Mouse (Mus musculus) liver, embryonic 16.5 days (tissue): Measurements from ENCODE around the gene Pcp4l1. TPM values are rescaled to one million over a fixed set of nuclear protein-coding genes. Genes with fewer than 3 reads are reported as not detected.
"Not testable (repeated sequence)": the region's sequence is repeated elsewhere in the genome, so short reads cannot be mapped to it uniquely, and the experiment has no call there.

ENCODE experiments used
- ATAC-seq: fragments of 200-750 bp; cut with Nextera tagmentation; 2 replicates; pipeline ENCODE4 v1.8.0; 2017; ENCODE audit warnings: low read depth, mild to moderate bottlenecking, moderate number of reproducible peaks, moderate library complexity
- H3K27ac ChIP-seq: fragments of 300-500 bp; sonication (generic); 2 replicates; pipeline ENCODE4 v1.5.1; 2014; ENCODE audit warnings: mild to moderate bottlenecking, low read length
- H3K27me3 ChIP-seq: fragments of 300-500 bp; sonication (generic); 2 replicates; pipeline ENCODE4 v1.6.1; 2014; ENCODE audit warnings: low read depth, low read length, mixed read lengths; ENCODE audit not compliant: control insufficient read depth, insufficient read depth
- H3K36me3 ChIP-seq: fragments of 300-500 bp; sonication (generic); 2 replicates; pipeline ENCODE4 v1.6.1; 2014; ENCODE audit warnings: mild to moderate bottlenecking; ENCODE audit not compliant: control insufficient read depth, insufficient read depth
- H3K4me1 ChIP-seq: fragments of 300-500 bp; sonication (generic); 2 replicates; pipeline ENCODE4 v1.6.1; 2014; ENCODE audit warnings: low read depth, low read length, mixed read lengths; ENCODE audit not compliant: control insufficient read depth
- H3K4me2 ChIP-seq: fragments of 300-500 bp; sonication (generic); 2 replicates; pipeline ENCODE4 v1.6.1; 2014; ENCODE audit warnings: low read depth, low read length, mixed read lengths
- H3K4me3 ChIP-seq: fragments of 300-500 bp; sonication (generic); 2 replicates; pipeline ENCODE4 v1.5.1; 2014; ENCODE audit warnings: low read depth, mild to moderate bottlenecking, low read length
- H3K9ac ChIP-seq: fragments of 300-500 bp; sonication (generic); 2 replicates; pipeline ENCODE4 v1.6.1; 2014; ENCODE audit warnings: low read depth, low read length
- H3K9me3 ChIP-seq: fragments of 300-500 bp; sonication (generic); replicated peaks from 2 replicates; pipeline ENCODE4 v1.6.1; 2016; ENCODE audit warnings: low read length; ENCODE audit not compliant: control insufficient read depth
- WGBS: fragments of 180-500 bp; shearing (Covaris S2); extraction: QIAGEN DNeasy Blood & Tissue Kit; methylation state at CpG from one replicate; pipeline ENCODE4 v1.1.7; 2014; ENCODE audit not compliant: insufficient replicate concordance; 5-methylcytosine and 5-hydroxymethylcytosine counted together
- polyA plus RNA-seq: library from polyadenylated mRNA; unstranded; fragments of >200 nt; fragmentation: Nextera tagmentation; extraction: Ambion mirVana; gene quantifications from 2 replicates; pipeline ENCODE4 v1.2.1, GENCODE M21; 2015

Pcp4l1 gene
- polyA plus RNA-seq, 1 experiment from 2014 or later, result 2.5 TPM

DNA sequence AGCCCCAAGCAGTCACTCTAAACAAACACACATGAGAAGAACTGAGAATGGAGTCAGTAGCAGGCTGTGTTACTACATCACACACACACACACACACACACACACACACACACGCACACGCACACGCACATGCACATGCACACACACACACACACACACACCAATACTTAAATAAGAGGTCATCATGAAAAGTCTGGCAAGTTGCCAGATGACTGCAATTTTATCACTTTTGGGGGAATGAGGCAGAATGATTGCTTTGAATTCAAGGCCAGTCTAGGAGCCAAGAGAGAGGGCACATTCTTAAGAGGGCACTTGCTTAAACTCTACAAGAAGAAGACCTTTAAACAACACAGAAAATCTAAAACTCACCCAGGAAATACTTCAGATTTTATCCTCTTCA is 33.5 kb downstream of the Pcp4l1 start:
- no peak overlapping the region for H3K27ac ChIP-seq
- H3K4me1 ChIP-seq, result peaks cover 7% of the 10 kb centered on the region
- H3K4me2 ChIP-seq, result no peak overlapping the region
- no peaks in the 10 kb centered on the region for H3K36me3 ChIP-seq
- peaks cover 16% of the 10 kb centered on the region for H3K27me3 ChIP-seq
- no peak overlapping the region for H3K9ac ChIP-seq
- H3K4me3 ChIP-seq, result no peak overlapping the region
- no peak for ATAC-seq
- 82% methylated on average over 3 of the region's 3 CpGs for WGBS
- H3K9me3 ChIP-seq, result no peaks in the 10 kb centered on the region

DNA sequence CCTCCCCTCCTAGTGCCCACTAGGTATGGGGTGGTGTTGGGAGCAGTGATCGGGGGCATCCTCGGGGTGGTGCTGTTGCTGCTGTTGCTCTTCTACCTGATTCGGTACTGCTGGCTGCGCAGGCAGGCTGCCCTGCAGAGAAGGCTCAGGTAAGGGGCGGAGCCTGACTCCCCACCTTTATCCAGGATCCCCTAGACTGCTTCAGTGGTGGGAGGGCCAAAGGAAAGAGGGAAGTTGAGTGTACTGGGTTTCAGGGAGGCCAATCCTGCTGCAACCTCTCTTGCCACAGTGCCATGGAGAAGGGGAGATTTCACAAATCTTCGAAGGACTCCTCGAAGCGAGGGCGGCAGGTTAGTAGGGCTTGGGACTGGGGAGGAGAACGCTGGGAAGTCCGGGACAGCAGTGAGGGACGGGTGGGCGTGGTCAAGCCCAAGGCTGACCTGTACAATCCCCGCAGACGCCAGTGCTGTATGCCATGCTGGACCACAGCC is 36.5 kb downstream of the Pcp4l1 start:
- H3K27ac ChIP-seq, result no peak overlapping the region
- no peaks in the 10 kb centered on the region for H3K36me3 ChIP-seq
- H3K4me2 ChIP-seq, result peak overlapping the region; percentile 50
- H3K27me3 ChIP-seq, result peaks cover 16% of the 10 kb centered on the region
- no peak overlapping the region for H3K9ac ChIP-seq
- WGBS, result 6% methylated on average over 15 of the region's 15 CpGs
- ATAC-seq, result peak; percentile 56
- no peaks in the 10 kb centered on the region for H3K9me3 ChIP-seq
- peaks cover 7% of the 10 kb centered on the region for H3K4me1 ChIP-seq
- no peak overlapping the region for H3K4me3 ChIP-seq

DNA sequence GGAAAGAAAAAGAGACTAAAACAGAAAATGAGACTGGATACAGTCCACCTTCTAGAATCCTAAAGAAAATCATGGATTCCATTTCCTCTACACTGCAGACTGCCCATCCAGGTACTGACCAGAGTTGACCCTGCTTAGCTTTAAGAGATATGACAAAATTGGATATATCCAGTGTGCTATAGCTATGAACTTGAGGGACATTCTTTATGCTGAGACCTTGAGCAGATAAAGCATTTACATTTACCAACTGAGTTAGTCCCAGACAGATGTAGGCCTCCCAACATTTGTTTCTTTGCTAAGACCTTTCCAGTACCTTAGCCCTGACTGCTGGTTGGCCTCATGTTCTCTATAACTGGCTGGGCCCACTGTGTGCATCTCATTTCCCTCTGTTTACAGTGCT is 38.1 kb downstream of the Pcp4l1 start:
- Histone ChIP-seq H3K9me3 (no peaks in the 10 kb centered on the region), H3K27ac (no peak overlapping the region), H3K36me3 (no peaks in the 10 kb centered on the region), H3K27me3 (peaks cover 16% of the 10 kb centered on the region), H3K4me2 (no peak overlapping the region), H3K9ac (no peak overlapping the region), H3K4me1 (peaks cover 7% of the 10 kb centered on the region), H3K4me3 (no peak overlapping the region)
- ATAC-seq, result no peak

DNA sequence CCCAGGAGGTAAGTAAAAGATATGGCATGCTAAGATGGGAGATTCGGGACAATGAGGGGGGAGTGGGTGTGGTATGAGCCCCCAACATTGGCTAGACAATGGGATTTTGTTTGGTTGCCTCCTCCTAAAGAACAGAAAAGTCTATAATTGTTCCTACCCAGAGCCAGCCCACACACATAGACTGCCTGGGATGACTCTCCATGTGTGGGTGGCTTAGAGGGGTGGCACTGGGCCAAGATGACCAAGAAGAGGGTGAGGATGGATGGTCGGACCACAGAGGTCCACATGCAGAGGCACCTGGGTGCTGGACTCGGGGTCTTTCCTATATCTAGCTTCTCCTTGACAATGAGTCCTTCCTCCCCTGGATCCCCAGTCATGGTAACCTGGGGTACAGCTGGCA is 39.4 kb downstream of the Pcp4l1 start:
- no peak overlapping the region for H3K4me3 ChIP-seq
- H3K4me1 ChIP-seq, result peaks cover 7% of the 10 kb centered on the region
- 43% methylated on average over 3 of the region's 3 CpGs for WGBS
- H3K27me3 ChIP-seq, result peaks cover 16% of the 10 kb centered on the region
- no peak for ATAC-seq
- H3K36me3 ChIP-seq, result no peaks in the 10 kb centered on the region
- no peak overlapping the region for H3K9ac ChIP-seq
- no peak overlapping the region for H3K27ac ChIP-seq
- no peak overlapping the region for H3K4me2 ChIP-seq
- no peaks in the 10 kb centered on the region for H3K9me3 ChIP-seq

DNA sequence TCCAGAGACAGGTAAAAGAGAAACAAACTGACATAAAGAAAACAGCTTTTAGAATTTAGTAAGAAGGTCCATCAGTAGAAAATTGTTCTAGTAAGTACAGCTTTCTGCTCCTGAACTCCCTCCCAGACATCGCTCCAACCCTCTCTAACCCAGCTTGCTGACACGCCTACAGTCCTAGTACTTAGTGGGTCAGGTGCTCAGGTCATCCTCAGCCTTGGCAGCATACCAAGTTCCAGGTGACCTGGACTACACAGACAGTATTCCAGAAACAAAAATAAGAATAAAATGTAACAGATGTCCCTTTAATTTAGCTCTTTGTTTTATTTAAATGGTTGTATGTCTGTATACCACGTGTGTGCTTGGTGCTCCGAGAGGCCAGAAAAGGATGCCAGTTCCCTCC is 44.1 kb downstream of the Pcp4l1 start:
- H3K27me3 ChIP-seq, result no peaks in the 10 kb centered on the region
- H3K36me3 ChIP-seq, result no peaks in the 10 kb centered on the region
- H3K4me1 ChIP-seq, result peaks cover 23% of the 10 kb centered on the region
- no peak overlapping the region for H3K9ac ChIP-seq
- no peaks in the 10 kb centered on the region for H3K9me3 ChIP-seq
- ATAC-seq, result no peak
- 78% methylated on average over 4 of the region's 4 CpGs for WGBS
- no peak overlapping the region for H3K4me3 ChIP-seq
- H3K4me2 ChIP-seq, result no peak overlapping the region
- H3K27ac ChIP-seq, result no peak overlapping the region

DNA sequence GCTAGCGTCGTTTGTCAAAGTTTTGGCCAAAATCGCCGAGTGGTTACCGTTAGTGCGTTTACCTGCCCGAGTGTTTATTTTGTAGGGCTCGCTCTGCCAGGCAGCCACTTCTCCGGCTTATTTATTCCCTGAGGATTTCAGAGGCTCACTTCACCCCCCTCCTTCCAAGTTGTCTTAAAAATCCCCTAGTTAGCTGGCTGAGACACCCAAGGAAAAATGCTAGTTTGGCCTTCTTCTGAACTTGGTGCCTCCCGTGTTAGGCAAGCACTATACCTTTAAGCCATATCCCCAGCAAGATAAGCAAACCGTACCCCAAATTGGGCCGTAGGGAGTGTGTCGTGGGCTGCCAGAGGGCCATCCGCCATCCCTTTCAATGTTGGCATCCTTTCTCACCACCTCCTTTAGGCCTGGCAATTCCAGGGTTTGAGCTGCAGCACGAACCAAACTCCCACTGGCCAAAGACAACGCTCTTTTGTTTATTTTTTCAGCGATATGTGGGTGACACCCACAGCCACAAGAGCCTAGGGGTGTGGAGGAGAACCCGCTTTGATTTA is 45.2 kb downstream of the Pcp4l1 start:
- no peaks in the 10 kb centered on the region for H3K9me3 ChIP-seq
- H3K9ac ChIP-seq, result peak overlapping the region; percentile 73
- ATAC-seq, result peak; percentile 27
- peak overlapping the region; percentile 85 for H3K4me2 ChIP-seq
- 9% methylated on average over 18 of the region's 18 CpGs for WGBS
- peaks cover 2% of the 10 kb centered on the region; the same call in 1 of the 2 replicates for H3K36me3 ChIP-seq
- peak overlapping the region; percentile 78 for H3K4me3 ChIP-seq
- no peaks in the 10 kb centered on the region for H3K27me3 ChIP-seq
- peak overlapping the region; percentile 81 for H3K27ac ChIP-seq
- peaks cover 23% of the 10 kb centered on the region for H3K4me1 ChIP-seq

DNA sequence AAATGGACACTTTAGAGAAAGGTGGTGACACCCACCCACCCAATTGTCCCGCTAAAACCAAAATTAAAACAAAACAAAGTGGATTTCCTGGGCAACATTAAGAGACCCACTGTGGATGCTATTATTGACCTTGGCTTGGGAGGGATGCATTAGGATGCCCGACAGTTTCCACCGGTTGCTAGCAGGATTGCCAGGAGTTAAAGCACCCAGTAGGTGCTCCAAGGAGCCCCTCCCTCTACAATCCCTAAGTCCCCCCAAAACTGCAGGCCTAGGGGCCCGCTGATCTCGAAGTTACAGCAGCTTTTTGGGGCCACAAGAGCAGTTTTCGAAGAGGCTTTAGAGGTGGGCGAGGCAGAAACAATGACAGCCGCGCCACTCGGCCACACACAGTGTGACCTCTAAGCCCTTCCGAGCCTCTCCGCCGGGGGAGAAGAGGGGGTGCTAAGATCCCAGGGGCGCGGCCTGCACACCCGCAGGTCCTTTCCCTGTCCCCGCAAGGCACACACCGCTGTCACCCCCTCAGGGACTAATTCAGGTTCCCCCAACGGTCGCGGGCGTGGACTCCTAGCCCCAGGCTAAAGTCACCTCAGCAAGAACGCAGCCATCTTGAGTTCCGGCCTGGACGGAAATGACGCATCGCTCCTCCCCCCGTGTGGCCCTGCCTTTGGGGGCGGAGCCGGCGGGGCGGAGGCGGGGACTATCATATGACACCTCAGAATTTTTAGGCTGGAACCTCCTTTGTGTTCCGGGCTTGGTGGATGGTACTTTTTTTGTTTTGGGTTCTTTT is 45.9 kb downstream of the Pcp4l1 start, which contains the start of the genes Sdhc and Mpz:
Gene Sdhc, minus strand, starts transcription at position 630 of the 787 bp plus-strand sequence.
Gene Mpz, plus strand, starts transcription at position 738 of the 787 bp plus-strand sequence.
- Histone ChIP-seq H3K27me3 (no peaks in the 10 kb centered on the region), H3K9me3 (no peaks in the 10 kb centered on the region), H3K9ac (peak within 1 kb of the TSS; percentile 92), H3K4me2 (peak within 1 kb of the TSS; percentile 91), H3K4me3 (peak within 1 kb of the TSS; percentile 78), H3K27ac (peak within 1 kb of the TSS; percentile 81), H3K36me3 (peaks cover 3% of the 10 kb centered on the region; the same call in 1 of the 2 replicates), H3K4me1 (peaks cover 23% of the 10 kb centered on the region)
- under 1% methylated on average over 34 of the region's 34 CpGs for WGBS
- peak; percentile 96 for ATAC-seq

DNA sequence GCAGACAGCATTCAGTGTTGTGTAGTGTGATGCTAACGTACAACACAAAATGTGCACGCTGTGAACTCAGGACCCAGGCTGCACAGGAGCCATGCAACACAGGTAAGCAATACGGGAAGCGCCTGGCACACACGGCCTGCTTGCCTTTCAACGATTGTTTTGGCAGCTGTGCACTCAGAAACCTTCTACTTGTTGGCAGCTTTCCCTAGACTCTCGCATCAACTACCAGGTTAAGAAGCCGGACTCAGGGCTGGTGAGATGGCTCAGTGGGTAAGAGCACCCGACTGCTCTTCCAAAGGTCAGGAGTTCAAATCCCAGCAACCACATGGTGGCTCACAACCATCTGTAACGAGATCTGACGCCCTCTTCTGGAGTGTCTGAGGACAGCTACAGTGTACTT is 53.1 kb downstream of the Pcp4l1 start:
- H3K36me3 ChIP-seq, result peaks cover 25% of the 10 kb centered on the region
- H3K4me2 ChIP-seq, H3K4me1 ChIP-seq, H3K9me3 ChIP-seq, H3K9ac ChIP-seq, ATAC-seq, H3K27ac ChIP-seq, H3K4me3 ChIP-seq, H3K27me3 ChIP-seq: not testable (repeated sequence)
- 85% methylated on average over 9 of the region's 11 CpGs for WGBS

DNA sequence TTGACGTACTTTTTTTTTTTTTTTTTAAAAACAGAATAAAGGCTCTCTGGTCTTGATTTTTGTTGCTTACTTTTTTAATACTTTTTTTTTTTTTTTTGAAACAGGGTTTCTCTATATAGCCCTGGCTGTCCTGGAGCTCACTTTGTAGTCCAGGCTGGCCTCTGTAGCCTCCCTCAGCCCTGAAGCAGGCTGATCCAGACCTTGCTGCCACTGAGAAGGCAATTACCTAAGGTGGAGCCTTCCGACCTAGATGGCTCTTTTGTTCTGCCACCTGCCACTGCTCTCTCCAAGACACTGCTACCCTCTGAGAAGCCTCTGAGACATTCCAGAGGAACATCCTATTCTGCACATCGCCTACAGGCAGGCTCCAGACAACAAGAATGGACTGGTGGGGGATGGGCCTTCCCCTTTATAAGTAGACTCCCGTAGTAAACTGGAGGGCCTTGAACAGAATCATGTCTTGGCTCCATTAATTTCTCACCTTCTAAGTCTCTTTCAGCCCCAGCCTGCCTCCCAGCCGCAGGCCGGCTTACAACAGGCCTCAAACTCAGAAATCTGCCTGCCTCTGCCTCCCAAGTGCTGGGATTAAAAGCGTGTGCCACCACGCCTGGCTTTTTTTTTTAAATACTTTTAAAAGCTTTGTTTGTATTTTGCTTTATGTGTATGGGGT is 58.4 kb downstream of the Pcp4l1 start:
- peaks cover 21% of the 10 kb centered on the region for H3K36me3 ChIP-seq
- H3K9ac ChIP-seq, H3K27ac ChIP-seq, ATAC-seq, H3K27me3 ChIP-seq, H3K4me1 ChIP-seq, H3K9me3 ChIP-seq, H3K4me3 ChIP-seq, H3K4me2 ChIP-seq: not testable (repeated sequence)
- WGBS, result 78% methylated on average over 8 of the region's 8 CpGs
